ENCODE assay signal across 8 mouse cellular contexts in the genomic region with DNA sequence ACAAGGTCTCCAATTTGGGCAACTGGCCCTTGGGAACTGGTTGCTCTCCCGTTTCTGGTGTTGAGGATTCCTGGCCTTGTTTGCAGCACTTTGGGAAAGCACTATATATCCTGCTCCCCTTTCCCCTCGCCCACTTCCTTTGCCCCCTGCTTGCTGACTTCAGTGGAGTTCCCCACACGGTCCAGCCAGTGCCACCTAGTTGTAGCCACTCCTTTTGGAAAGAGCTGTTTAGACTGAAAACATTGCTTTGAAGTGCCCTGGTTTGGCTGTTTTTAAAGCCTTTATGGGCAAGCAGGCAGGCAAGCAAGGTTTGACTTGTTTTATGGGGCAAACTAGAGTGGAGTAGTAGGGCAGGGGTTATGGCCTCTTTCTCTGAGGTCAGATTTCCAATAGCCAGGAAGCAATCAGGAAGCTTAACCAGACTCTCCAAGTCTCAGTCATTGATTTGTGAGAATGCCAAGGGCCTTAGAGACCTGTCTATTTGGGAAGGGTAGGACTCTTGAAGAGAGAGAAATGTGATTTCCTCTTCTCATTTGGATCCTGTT. TPM values are rescaled to one million over a fixed set of nuclear protein-coding genes. Genes with fewer than 3 reads are reported as not detected.
A peak's percentile ranks its signal among the peaks of the same experiment; 100 is the strongest.
DNase-seq lines count a peak whose midpoint lies in the region; ATAC-seq and TF ChIP-seq lines count a peak whose summit lies in the region.

No protein-coding gene starts in this region.

- TF ChIP-seq POLR2A in testis, adult 2 months (IDR thresholded peaks at IDR 0.05; ENCODE audit: control insufficient read depth, low read depth, low read length): no peak

- H3K9ac ChIP-seq in heart, embryonic 11.5 days (ENCODE audit: low read depth, low read length): peak overlapping the region; percentile 87
- peak overlapping the region; percentile 89; the same call in 1 of the 2 replicates for H3K9ac ChIP-seq in neural tube, embryonic 14.5 days (replicated peaks; ENCODE audit: low read depth, low read length)

- H3K4me2 ChIP-seq in heart, embryonic 11.5 days: peak overlapping the region; percentile 94
- peak overlapping the region; percentile 92 for H3K4me2 ChIP-seq in neural tube, embryonic 14.5 days (ENCODE audit: low read depth, low read length)

- H3K9me3 ChIP-seq in heart, embryonic 11.5 days (replicated peaks; ENCODE audit: control insufficient read depth, low read length): no peaks in the 10 kb centered on the region
- H3K9me3 ChIP-seq in limb, embryonic 10.5 days (replicated peaks): no peaks in the 10 kb centered on the region
- H3K9me3 ChIP-seq in neural tube, embryonic 14.5 days (ENCODE audit: control insufficient read depth, low read length): no peaks in the 10 kb centered on the region

- 8% methylated on average over 3 of the region's 3 CpGs for WGBS in heart, embryonic 11.5 days (ENCODE audit: insufficient replicate concordance)
- WGBS in limb, embryonic 10.5 days: 0% methylated on average over 3 of the region's 3 CpGs
- WGBS in neural tube, embryonic 14.5 days: 2% methylated on average over 3 of the region's 3 CpGs

- H3K4me1 ChIP-seq in testis, adult 2 months (ENCODE audit: control insufficient read depth, insufficient read depth, low read length): peaks cover 17% of the 10 kb centered on the region
- H3K4me1 ChIP-seq in heart, embryonic 11.5 days (ENCODE audit: control insufficient read depth, insufficient read depth, low read length): peaks cover 32% of the 10 kb centered on the region
- H3K4me1 ChIP-seq in limb, embryonic 10.5 days: peaks cover 40% of the 10 kb centered on the region
- peaks cover 27% of the 10 kb centered on the region for H3K4me1 ChIP-seq in neural tube, embryonic 14.5 days (ENCODE audit: control insufficient read depth, insufficient read depth, low read length)

- TF ChIP-seq CTCF in testis, adult 2 months (IDR thresholded peaks at IDR 0.05; ENCODE audit: control insufficient read depth, insufficient read depth, insufficient replicate concordance, low read depth, low read length): no peak

- H3K27ac ChIP-seq in testis, adult 2 months (ENCODE audit: control insufficient read depth, insufficient read depth, low read depth, low read length): no peak overlapping the region; the same call in 1 of the 2 replicates
- peak overlapping the region; percentile 89 for H3K27ac ChIP-seq in heart, embryonic 11.5 days (ENCODE audit: low read depth, low read length)
- peak overlapping the region; percentile 92; the same call in 1 of the 2 replicates for H3K27ac ChIP-seq in limb, embryonic 10.5 days
- H3K27ac ChIP-seq in neural tube, embryonic 14.5 days (ENCODE audit: low read depth, low read length): no peak overlapping the region

- intact Hi-C loops in left cerebral cortex, postnatal 25 days (cut with DNase I): loop anchor here (5.0 kb wide), 2 partner anchors 43 to 68 kb away; no protein-coding TSS in a partner anchor

- H3K36me3 ChIP-seq in testis, adult 2 months (ENCODE audit: control insufficient read depth, insufficient read depth, low read length): no peaks in the 10 kb centered on the region
- no peaks in the 10 kb centered on the region for H3K36me3 ChIP-seq in heart, embryonic 11.5 days (ENCODE audit: control insufficient read depth, insufficient read depth, low read length)
- H3K36me3 ChIP-seq in limb, embryonic 10.5 days: peaks cover 4% of the 10 kb centered on the region; the same call in 1 of the 2 replicates
- no peaks in the 10 kb centered on the region for H3K36me3 ChIP-seq in neural tube, embryonic 14.5 days (ENCODE audit: control insufficient read depth, insufficient read depth, low read length)

- no peak for ATAC-seq in heart, embryonic 11.5 days (replicated peaks; ENCODE audit: insufficient number of reproducible peaks, low FRiP score, low TSS enrichment)
- no peak for ATAC-seq in neural tube, embryonic 14.5 days (ENCODE audit: low read depth)

- no peak for DNase-seq in testis, postnatal 10 days (ENCODE audit: low spot score)
- peak; percentile 39 for DNase-seq in limb, embryonic 10.5 days (ENCODE audit: low spot score)
- no peak for DNase-seq in cerebellum, adult 9-10 months
- DNase-seq in left cerebral cortex, postnatal 25 days (ENCODE audit: low spot score in 2 of 2): no peak
- no peak for DNase-seq in MN1 (ENCODE audit: low spot score)

- no peaks in the 10 kb centered on the region for H3K27me3 ChIP-seq in testis, adult 2 months (ENCODE audit: control insufficient read depth, insufficient read depth, low read length)
- H3K27me3 ChIP-seq in heart, embryonic 11.5 days (ENCODE audit: control insufficient read depth, insufficient read depth, low read length): no peaks in the 10 kb centered on the region
- 0 out of 2 replicates have a peak, but pooled peaks cover 3% of the 10 kb centered on the region for H3K27me3 ChIP-seq in limb, embryonic 10.5 days (ENCODE audit: low read depth, poor library complexity, severe bottlenecking)
- H3K27me3 ChIP-seq in neural tube, embryonic 14.5 days (ENCODE audit: control insufficient read depth, insufficient read depth, low read length): no peaks in the 10 kb centered on the region

- peak overlapping the region; percentile 82 for H3K4me3 ChIP-seq in testis, adult 2 months (ENCODE audit: control insufficient read depth, low read depth, low read length)
- H3K4me3 ChIP-seq in heart, embryonic 11.5 days (ENCODE audit: low read depth, low read length): peak overlapping the region; percentile 75
- H3K4me3 ChIP-seq in limb, embryonic 10.5 days: peak overlapping the region; percentile 79
- H3K4me3 ChIP-seq in neural tube, embryonic 14.5 days (ENCODE audit: low read depth, low read length): peak overlapping the region; percentile 73

RNA-seq across cellular contexts. Expression of a gene that starts 2.7 kb away (rescaled TPM):
- polyA plus RNA-seq in testis, adult 2 months (2012; rRNA removed): 237 and 246 TPM in 2 replicates
- polyA plus RNA-seq in heart, embryonic 11.5 days (2014; fragmentation: Nextera tagmentation; extraction: Ambion mirVana): 51.1 and 54.2 TPM in 2 replicates
- 52.3 and 62.9 TPM in 2 replicates for polyA plus RNA-seq in limb, embryonic 10.5 days (2016; fragmentation: Nextera tagmentation; extraction: Ambion mirVana)
- polyA plus RNA-seq in neural tube, embryonic 14.5 days (2014; fragmentation: Nextera tagmentation; extraction: Ambion mirVana): 54.6 and 61.9 TPM in 2 replicates
- total RNA-seq in left cerebral cortex, postnatal 25 days (2021): 100 to 1,000 TPM; 276 to 292 TPM

Comparison
In these comparisons a context has a peak if more than half of its experiments do, and no peak if none do; other contexts are left out.
1. H3K27ac ChIP-seq: peak in heart, embryonic 11.5 days (single experiment) and limb, embryonic 10.5 days (single experiment); none in testis, adult 2 months (single experiment) and neural tube, embryonic 14.5 days (single experiment).
2. Peak in every context shown above with its lines, with median percentiles within 50 percentile points of each other: H3K4me3 ChIP-seq.